In the genomic region with DNA sequence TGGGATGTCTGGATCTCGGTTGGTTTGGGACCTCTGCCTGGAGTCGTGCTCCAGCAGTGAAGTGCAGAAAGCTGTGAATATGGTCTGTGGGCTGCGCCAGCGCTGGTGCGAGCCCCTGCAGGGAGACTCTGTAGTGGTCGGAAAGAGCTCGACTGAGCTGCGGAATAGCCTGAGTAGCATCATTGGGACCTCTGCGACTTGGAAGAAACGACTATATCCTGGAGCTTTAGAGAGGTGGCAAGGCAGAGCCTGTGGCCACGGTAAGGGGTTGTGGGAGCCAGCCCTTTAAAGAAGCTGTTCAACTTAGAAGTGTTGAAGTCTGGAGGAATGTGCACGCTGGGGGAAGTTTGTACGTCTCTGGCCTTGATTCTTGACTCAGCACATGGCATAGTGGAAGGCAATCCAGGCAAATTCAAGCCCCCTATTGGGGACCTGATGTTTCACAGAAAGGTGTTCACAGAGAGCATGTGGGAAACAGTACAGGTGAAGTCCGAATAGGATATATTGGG, we compare ENCODE assay signal across 8 mouse cellular contexts. TPM values are rescaled to one million over a fixed set of nuclear protein-coding genes. Genes with fewer than 3 reads are reported as not detected.
A peak's percentile ranks its signal among the peaks of the same experiment; 100 is the strongest.
DNase-seq lines count a peak whose midpoint lies in the region; ATAC-seq and TF ChIP-seq lines count a peak whose summit lies in the region.

No protein-coding gene starts in this region.

- no peaks in the 10 kb centered on the region for H3K27me3 ChIP-seq in hindbrain, postnatal 0 days (ENCODE audit: insufficient read depth, low read length)
- H3K27me3 ChIP-seq in neural tube, embryonic 12.5 days (replicated peaks) = no peaks in the 10 kb centered on the region

- TF ChIP-seq CTCF in hindbrain, postnatal 0 days (IDR thresholded peaks at IDR 0.05; ENCODE audit: low read depth) = no peak

- WGBS in hindbrain, postnatal 0 days = 2% methylated on average over 14 of the region's 14 CpGs
- WGBS in neural tube, embryonic 12.5 days = 3% methylated on average over 14 of the region's 14 CpGs

- peak overlapping the region; percentile 62 for H3K9ac ChIP-seq in hindbrain, postnatal 0 days (replicated peaks; ENCODE audit: low read length)
- peak overlapping the region; percentile 76 for H3K9ac ChIP-seq in neural tube, embryonic 12.5 days

- H3K4me1 ChIP-seq in hindbrain, postnatal 0 days (ENCODE audit: insufficient read depth, low read length) = peaks cover 10% of the 10 kb centered on the region
- peaks cover 35% of the 10 kb centered on the region for H3K4me1 ChIP-seq in neural tube, embryonic 12.5 days

- no peaks in the 10 kb centered on the region for H3K9me3 ChIP-seq in hindbrain, postnatal 0 days (ENCODE audit: low read length)
- H3K9me3 ChIP-seq in neural tube, embryonic 12.5 days = no peaks in the 10 kb centered on the region

- H3K27ac ChIP-seq in hindbrain, postnatal 0 days = peak overlapping the region; percentile 83
- peak overlapping the region; percentile 81 for H3K27ac ChIP-seq in neural tube, embryonic 12.5 days

- no peak; the same call in 1 of the 2 replicates for ATAC-seq in hindbrain, postnatal 0 days
- peak; percentile 7; the same call in 1 of the 2 replicates for ATAC-seq in neural tube, embryonic 12.5 days (ENCODE audit: low FRiP score, low read depth)
- no peak for ATAC-seq in megakaryocyte progenitor cell, adult 5-6 weeks (replicated peaks; ENCODE audit: poor library complexity)
- no peak for ATAC-seq in inflammation-experienced regulatory T-cells, adult 6 months

- peak overlapping the region; percentile 51 for H3K4me3 ChIP-seq in hindbrain, postnatal 0 days (ENCODE audit: low read length)
- peak overlapping the region; percentile 78 for H3K4me3 ChIP-seq in neural tube, embryonic 12.5 days

- peak overlapping the region; percentile 67 for H3K4me2 ChIP-seq in hindbrain, postnatal 0 days (ENCODE audit: low read depth, low read length)
- peak overlapping the region; percentile 94 for H3K4me2 ChIP-seq in neural tube, embryonic 12.5 days (replicated peaks)

- H3K36me3 ChIP-seq in hindbrain, postnatal 0 days (ENCODE audit: insufficient read depth, low read length) = no peaks in the 10 kb centered on the region
- H3K36me3 ChIP-seq in neural tube, embryonic 12.5 days = peaks cover 16% of the 10 kb centered on the region

- DNase-seq in layer of hippocampus, adult 9-11 months = peak; percentile 47
- no peak for DNase-seq in layer of hippocampus, adult 9-10 months (ENCODE audit: low spot score)
- peak; percentile 71 for DNase-seq in embryo, embryonic 10.5 days (ENCODE audit: low spot score)
- peak; percentile 44 for DNase-seq in hindbrain, postnatal 0 days (ENCODE audit: low spot score)
- no peak for DNase-seq in urinary bladder, adult 18-20 months (ENCODE audit: low spot score in 2 of 2)

RNA-seq across cellular contexts. Expression of gene Ier2, which starts 2.8 kb away (rescaled TPM):
- 12.5 and 13.3 TPM in 2 replicates for total RNA-seq in hindbrain, postnatal 0 days (2014; rRNA removed)
- polyA plus RNA-seq in hindbrain, postnatal 0 days (2015; fragmentation: Nextera tagmentation; extraction: Ambion mirVana) = 20.9 TPM in 2 replicates
- 72.4 and 72.8 TPM in 2 replicates for polyA plus RNA-seq in neural tube, embryonic 12.5 days (2016; fragmentation: Nextera tagmentation; extraction: Ambion mirVana)
- 43.5 and 61.9 TPM in 2 replicates for total RNA-seq in megakaryocyte progenitor cell, adult 5-6 weeks (2015)
- total RNA-seq in megakaryocyte progenitor cell, adult 5-6 weeks (2017) = 34.4 and 49.8 TPM in 2 replicates
- polyA plus RNA-seq in inflammation-experienced regulatory T-cells, adult 6 months (2017; shearing (Covaris generic)) = 10 to 100 TPM; 42.4 to 46.3 (median 45.8) TPM

RNA-seq across cellular contexts. Expression of gene Trmt1, which starts 20.7 kb away (rescaled TPM):
- total RNA-seq in hindbrain, postnatal 0 days (2014; rRNA removed) = 69.5 and 93.3 TPM in 2 replicates
- 71.2 and 79.2 TPM in 2 replicates for polyA plus RNA-seq in hindbrain, postnatal 0 days (2015; fragmentation: Nextera tagmentation; extraction: Ambion mirVana)
- 58.5 and 59.1 TPM in 2 replicates for polyA plus RNA-seq in neural tube, embryonic 12.5 days (2016; fragmentation: Nextera tagmentation; extraction: Ambion mirVana)
- 56.0 and 64.4 TPM in 2 replicates for total RNA-seq in megakaryocyte progenitor cell, adult 5-6 weeks (2015)
- 82.2 and 84.4 TPM in 2 replicates for total RNA-seq in megakaryocyte progenitor cell, adult 5-6 weeks (2017)
- polyA plus RNA-seq in inflammation-experienced regulatory T-cells, adult 6 months (2017; shearing (Covaris generic)) = 10 to 100 TPM; 28.0 to 61.1 (median 55.5) TPM

RNA-seq across cellular contexts. Expression of gene Nacc1, which starts 22.2 kb away (rescaled TPM):
- total RNA-seq in hindbrain, postnatal 0 days (2014; rRNA removed) = 110 and 129 TPM in 2 replicates
- 13.8 and 14.9 TPM in 2 replicates for polyA plus RNA-seq in hindbrain, postnatal 0 days (2015; fragmentation: Nextera tagmentation; extraction: Ambion mirVana)
- 17.2 and 19.2 TPM in 2 replicates for polyA plus RNA-seq in neural tube, embryonic 12.5 days (2016; fragmentation: Nextera tagmentation; extraction: Ambion mirVana)
- 71.6 and 77.1 TPM in 2 replicates for total RNA-seq in megakaryocyte progenitor cell, adult 5-6 weeks (2015)
- total RNA-seq in megakaryocyte progenitor cell, adult 5-6 weeks (2017) = 50.9 and 53.5 TPM in 2 replicates
- 1 to 10 TPM; 9.2 to 9.5 (median 9.4) TPM for polyA plus RNA-seq in inflammation-experienced regulatory T-cells, adult 6 months (2017; shearing (Covaris generic))

RNA-seq across cellular contexts. Expression of gene Lyl1, which starts 35.8 kb away (rescaled TPM):
- total RNA-seq in hindbrain, postnatal 0 days (2014; rRNA removed) = 1.7 and 7.8 TPM in 2 replicates
- polyA plus RNA-seq in hindbrain, postnatal 0 days (2015; fragmentation: Nextera tagmentation; extraction: Ambion mirVana) = 2.0 and 2.3 TPM in 2 replicates
- polyA plus RNA-seq in neural tube, embryonic 12.5 days (2016; fragmentation: Nextera tagmentation; extraction: Ambion mirVana) = 4.4 and 4.5 TPM in 2 replicates
- 56.3 and 72.0 TPM in 2 replicates for total RNA-seq in megakaryocyte progenitor cell, adult 5-6 weeks (2015)
- 58.0 and 65.6 TPM in 2 replicates for total RNA-seq in megakaryocyte progenitor cell, adult 5-6 weeks (2017)
- polyA plus RNA-seq in inflammation-experienced regulatory T-cells, adult 6 months (2017; shearing (Covaris generic)) = 1 to 10 TPM in 2 of 3 experiments, under 1 TPM in 1; 0.20 to 2.7 (median 1.3) TPM

RNA-seq across cellular contexts. Expression of gene G430095P16Rik, which starts 57.4 kb away (rescaled TPM):
- total RNA-seq in hindbrain, postnatal 0 days (2014; rRNA removed) = 1.2 TPM in 1 of 2 replicates, not detected in the other
- polyA plus RNA-seq in hindbrain, postnatal 0 days (2015; fragmentation: Nextera tagmentation; extraction: Ambion mirVana) = 1.1 and 1.7 TPM in 2 replicates
- polyA plus RNA-seq in neural tube, embryonic 12.5 days (2016; fragmentation: Nextera tagmentation; extraction: Ambion mirVana) = 2.5 and 2.6 TPM in 2 replicates
- total RNA-seq in megakaryocyte progenitor cell, adult 5-6 weeks (2015) = 12.2 and 15.2 TPM in 2 replicates
- 3.7 and 8.5 TPM in 2 replicates for total RNA-seq in megakaryocyte progenitor cell, adult 5-6 weeks (2017)
- polyA plus RNA-seq in inflammation-experienced regulatory T-cells, adult 6 months (2017; shearing (Covaris generic)) = 10 to 100 TPM; 11.7 to 25.0 (median 21.7) TPM

Comparison
In these comparisons a context has a peak if more than half of its experiments do, and no peak if none do; other contexts are left out.
1. DNase-seq: peak in layer of hippocampus, adult 9-11 months (single experiment), embryo, embryonic 10.5 days (single experiment) and hindbrain, postnatal 0 days (single experiment); none in layer of hippocampus, adult 9-10 months (single experiment) and urinary bladder, adult 18-20 months (0 of 2).